Mouse (Mus musculus) ES-Bruce4 (cell line): ENCODE results near the gene Gm12117. TPM values are rescaled to one million over a fixed set of nuclear protein-coding genes. Genes with fewer than 3 reads are reported as not detected.

Experiments used
- H3K27ac ChIP-seq: 2 replicates; pipeline ENCODE4 v1.5.1; 2012; ENCODE audit warnings: low read length, inconsistent platforms; ENCODE audit not compliant: insufficient read depth
- H3K27me3 ChIP-seq: 2 replicates; pipeline ENCODE4 v1.6.1; 2012; ENCODE audit warnings: mild to moderate bottlenecking, low read length, inconsistent platforms; ENCODE audit not compliant: control insufficient read depth, poor library complexity, insufficient read depth, severe bottlenecking
- H3K36me3 ChIP-seq: 2 replicates; pipeline ENCODE4 v1.6.1; 2012; ENCODE audit warnings: inconsistent platforms, mild to moderate bottlenecking, low read length, moderate library complexity; ENCODE audit not compliant: control insufficient read depth, poor library complexity, insufficient read depth, severe bottlenecking
- H3K4me1 ChIP-seq: one replicate; pipeline ENCODE4 v1.8.1; 2011; ENCODE audit warnings: low read length; ENCODE audit not compliant: control insufficient read depth, insufficient read depth
- H3K4me3 ChIP-seq: 2 replicates; pipeline ENCODE4 v1.5.1; 2011; ENCODE audit warnings: low read depth, mild to moderate bottlenecking, low read length
- H3K9ac ChIP-seq: 2 replicates; pipeline ENCODE4 v1.6.1; 2012; ENCODE audit warnings: low read depth, mild to moderate bottlenecking, inconsistent platforms; ENCODE audit not compliant: poor library complexity, severe bottlenecking
- H3K9me3 ChIP-seq: replicated peaks from 2 replicates; pipeline ENCODE4 v1.6.1; 2012; ENCODE audit warnings: mild to moderate bottlenecking, low read length, inconsistent platforms; ENCODE audit not compliant: control insufficient read depth, poor library complexity, insufficient read depth, severe bottlenecking
- CTCF ChIP-seq: IDR thresholded peaks from one replicate; pipeline ENCODE4 v1.8.1; 2011; ENCODE audit warnings: low read depth, low read length
- EP300 ChIP-seq: IDR thresholded peaks from 2 replicates; pipeline ENCODE4 v1.6.1; 2011; ENCODE audit warnings: low read depth, low read length; ENCODE audit not compliant: insufficient read depth
- POLR2A ChIP-seq: IDR thresholded peaks from one replicate; pipeline ENCODE4 v1.8.1; 2011; ENCODE audit warnings: low read length; ENCODE audit not compliant: insufficient read depth
- polyA plus RNA-seq: library from polyadenylated mRNA; stranded (reverse); fragments of >200 nt; gene quantifications from 2 replicates; pipeline ENCODE4 v1.2.4, GENCODE M21; 2011; ENCODE audit warnings: low read depth; ENCODE audit not compliant: missing spikeins, insufficient read depth, insufficient read length

The Gm12117 gene
- 1.1 TPM in 1 of 2 replicates, not detected in the other for polyA plus RNA-seq

DNA sequence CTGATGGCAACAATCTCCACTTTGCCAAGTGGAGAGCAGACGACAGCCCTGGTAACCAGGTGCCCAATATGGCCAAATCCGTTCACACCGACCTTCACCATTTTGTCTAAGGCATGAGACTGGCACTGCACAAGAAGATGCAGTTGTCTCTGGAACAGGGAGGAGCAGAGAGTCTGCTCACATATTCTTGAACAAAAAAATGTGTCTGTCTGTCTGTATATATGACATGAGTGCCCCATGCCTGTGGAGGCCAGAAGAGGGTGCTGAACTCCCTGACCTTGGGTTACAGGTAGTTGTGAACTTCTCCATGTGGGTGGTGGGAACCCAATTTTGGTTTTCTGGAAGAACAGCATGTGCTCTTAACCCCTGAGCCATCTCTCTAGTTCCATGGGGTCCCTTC is at the start of gene Gm12117:
Gm12117 (minus strand) TSS at position 101 of the 400 bp plus-strand sequence.
- no peaks in the 10 kb centered on the region for H3K9me3 ChIP-seq
- H3K9ac ChIP-seq = no peak within 1 kb of the TSS
- H3K4me1 ChIP-seq = no peaks in the 10 kb centered on the region
- no peak within 1 kb of the TSS for H3K4me3 ChIP-seq
- H3K27ac ChIP-seq = no peak within 1 kb of the TSS
- H3K36me3 ChIP-seq = peaks cover 9% of the 10 kb centered on the region
- TF ChIP-seq CTCF (no peak), EP300 (no peak), POLR2A (no peak)
- H3K27me3 ChIP-seq = no peaks in the 10 kb centered on the region

DNA sequence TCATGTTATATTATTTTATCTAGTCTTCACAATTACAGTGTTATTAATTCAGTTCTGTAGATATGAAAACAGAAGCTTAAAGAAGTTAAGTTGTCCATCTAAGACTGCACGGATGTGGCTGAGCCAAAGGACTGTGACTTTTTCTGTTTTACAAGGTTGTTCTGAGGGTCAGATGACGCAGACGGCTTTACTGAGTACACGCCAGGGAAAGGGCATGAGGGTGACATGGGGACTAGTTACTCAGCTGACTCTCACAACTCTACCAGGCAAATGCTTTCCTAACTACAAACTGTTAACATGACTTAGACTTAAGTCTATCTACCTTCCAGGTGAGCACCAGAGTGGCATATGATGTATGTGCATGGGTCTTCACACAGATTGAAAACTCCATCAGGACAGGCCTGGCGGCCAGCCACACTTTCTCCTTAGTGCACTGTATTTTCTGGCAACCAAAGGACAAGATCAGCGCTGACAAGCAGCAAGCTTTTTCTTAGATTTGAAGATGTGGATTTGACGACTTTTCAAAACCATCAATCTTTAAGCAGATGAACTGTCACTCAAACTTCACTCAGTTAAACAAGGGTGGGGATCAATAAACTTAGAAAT is 42.6 kb upstream of the Gm12117 start:
- no peaks in the 10 kb centered on the region for H3K4me1 ChIP-seq
- no peaks in the 10 kb centered on the region for H3K9me3 ChIP-seq
- H3K27ac ChIP-seq = no peak overlapping the region
- H3K36me3 ChIP-seq = peaks cover 17% of the 10 kb centered on the region
- H3K9ac ChIP-seq = no peak overlapping the region
- no peaks in the 10 kb centered on the region for H3K27me3 ChIP-seq
- TF ChIP-seq EP300 (no peak), POLR2A (no peak), CTCF (no peak)
- no peak overlapping the region for H3K4me3 ChIP-seq

DNA sequence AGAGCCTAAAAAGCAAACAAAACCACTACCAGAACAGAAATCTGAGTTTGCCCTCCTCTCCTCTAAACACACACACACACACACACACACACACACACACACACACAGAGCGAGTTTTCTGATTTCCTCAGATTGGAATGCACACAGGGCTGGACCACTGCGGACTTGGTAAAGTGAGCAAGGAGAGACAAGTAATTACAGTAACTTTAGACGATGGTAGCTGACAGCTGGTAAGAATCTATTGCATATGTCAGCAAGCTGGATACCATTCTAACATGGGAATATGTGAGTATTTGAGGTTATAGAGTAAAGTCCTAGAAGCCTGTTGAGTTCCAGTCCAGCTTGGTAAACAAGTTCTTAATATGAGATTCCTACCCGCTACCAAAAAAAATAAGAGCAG is 33.0 kb upstream of the Gm12117 start:
- no peaks in the 10 kb centered on the region for H3K36me3 ChIP-seq
- H3K4me1 ChIP-seq = no peaks in the 10 kb centered on the region
- TF ChIP-seq POLR2A (no peak), EP300 (no peak), CTCF (no peak)

GRCm38 (mm10) chr11:33300859-33301258 is 24.3 kb upstream of the Gm12117 start:
- no peaks in the 10 kb centered on the region for H3K9me3 ChIP-seq
- no peak overlapping the region for H3K4me3 ChIP-seq
- no peak overlapping the region for H3K9ac ChIP-seq
- H3K27ac ChIP-seq = no peak overlapping the region
- TF ChIP-seq EP300 (no peak), CTCF (no peak), POLR2A (no peak)
- no peaks in the 10 kb centered on the region for H3K27me3 ChIP-seq
- H3K4me1 ChIP-seq = no peaks in the 10 kb centered on the region
- H3K36me3 ChIP-seq = peaks cover 9% of the 10 kb centered on the region

More for the DNA sequence above, 33.0 kb upstream of the Gm12117 start:
- no peak overlapping the region for H3K4me3 ChIP-seq
- H3K27ac ChIP-seq = no peak overlapping the region
- no peak overlapping the region for H3K9ac ChIP-seq
- H3K9me3 ChIP-seq = no peaks in the 10 kb centered on the region
- H3K27me3 ChIP-seq = no peaks in the 10 kb centered on the region

DNA sequence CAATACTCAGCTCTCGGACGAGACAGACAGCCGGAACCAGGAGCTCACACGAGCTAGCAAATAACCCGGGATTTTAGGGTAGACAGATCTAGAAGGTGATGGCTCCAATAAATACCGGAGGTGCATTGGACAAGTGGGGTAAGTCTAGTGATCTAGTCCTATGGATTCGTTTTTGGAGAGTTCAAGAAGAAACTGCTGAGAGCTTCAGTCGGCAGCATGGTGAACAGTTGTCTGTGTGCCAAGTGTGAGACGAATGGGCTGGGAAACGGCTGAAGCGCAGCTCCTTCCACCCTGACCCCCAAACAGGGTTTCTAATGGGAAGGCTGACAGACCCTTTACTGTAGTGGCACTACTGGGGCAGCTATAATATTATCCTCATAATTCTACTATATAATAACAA is 22.8 kb upstream of the Gm12117 start:
- no peaks in the 10 kb centered on the region for H3K9me3 ChIP-seq
- TF ChIP-seq EP300 (no peak), CTCF (no peak), POLR2A (no peak)
- H3K27ac ChIP-seq = no peak overlapping the region
- H3K4me3 ChIP-seq = no peak overlapping the region
- H3K9ac ChIP-seq = no peak overlapping the region
- H3K36me3 ChIP-seq = peaks cover 9% of the 10 kb centered on the region
- H3K27me3 ChIP-seq = no peaks in the 10 kb centered on the region
- no peaks in the 10 kb centered on the region for H3K4me1 ChIP-seq

DNA sequence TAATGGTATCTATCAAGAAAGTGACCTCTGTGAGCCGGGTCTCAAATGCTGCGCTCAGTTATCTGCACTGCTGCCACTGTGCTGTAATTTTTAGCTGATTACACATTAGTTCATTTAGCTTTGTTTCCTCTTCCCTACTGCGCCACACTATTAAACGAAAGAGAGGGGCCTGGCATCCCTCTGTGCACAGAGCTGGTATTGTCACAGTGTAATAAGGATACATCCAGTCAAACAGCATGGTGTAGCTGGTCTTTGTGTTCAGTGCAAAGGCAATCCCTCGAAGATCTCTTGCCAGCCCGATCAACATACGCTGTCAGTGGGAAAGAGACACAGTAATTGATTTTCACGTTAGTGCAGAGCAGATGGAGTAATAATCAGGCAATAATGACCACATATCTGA is 20.6 kb upstream of the Gm12117 start:
- no peak overlapping the region for H3K9ac ChIP-seq
- H3K9me3 ChIP-seq = no peaks in the 10 kb centered on the region
- H3K27me3 ChIP-seq = no peaks in the 10 kb centered on the region
- H3K4me3 ChIP-seq = no peak overlapping the region
- no peak overlapping the region for H3K27ac ChIP-seq
- peaks cover 9% of the 10 kb centered on the region; the same call in 1 of the 2 replicates for H3K36me3 ChIP-seq
- no peak for TF ChIP-seq POLR2A
- TF ChIP-seq EP300 = no peak
- no peak for TF ChIP-seq CTCF
- H3K4me1 ChIP-seq = no peaks in the 10 kb centered on the region
